Mouse (Mus musculus) heart, embryonic 12.5 days (tissue): ENCODE data around the gene Ogfod3. TPM values are rescaled to one million over a fixed set of nuclear protein-coding genes. Genes with fewer than 3 reads are reported as not detected.

Experiments
- ATAC-seq: fragments of 200-750 bp; cut with Nextera tagmentation; 2 replicates; pipeline ENCODE4 v1.8.0; 2017; ENCODE audit warnings: moderate TSS enrichment, moderate library complexity; ENCODE audit not compliant: insufficient number of reproducible peaks, low FRiP score
- H3K27ac ChIP-seq: fragments of 300-500 bp; sonication (generic); 2 replicates; pipeline ENCODE4 v1.5.1; 2016; ENCODE audit warnings: mild to moderate bottlenecking, moderate library complexity; ENCODE audit not compliant: poor library complexity, severe bottlenecking
- H3K27me3 ChIP-seq: fragments of 300-500 bp; sonication (generic); replicated peaks from 2 replicates; pipeline ENCODE4 v1.6.1; 2016; ENCODE audit warnings: mild to moderate bottlenecking, moderate library complexity
- H3K36me3 ChIP-seq: fragments of 300-500 bp; sonication (generic); 2 replicates; pipeline ENCODE4 v1.6.1; 2016; ENCODE audit warnings: mild to moderate bottlenecking, moderate library complexity
- H3K4me1 ChIP-seq: fragments of 300-500 bp; sonication (generic); replicated peaks from 2 replicates; pipeline ENCODE4 v1.6.1; 2016; ENCODE audit warnings: mild to moderate bottlenecking
- H3K4me2 ChIP-seq: fragments of 300-500 bp; sonication (generic); 2 replicates; pipeline ENCODE4 v1.6.1; 2016; ENCODE audit warnings: mild to moderate bottlenecking, moderate library complexity
- H3K4me3 ChIP-seq: fragments of 300-500 bp; sonication (generic); 2 replicates; pipeline ENCODE4 v1.5.1; 2016; ENCODE audit warnings: mild to moderate bottlenecking
- H3K9ac ChIP-seq: fragments of 300-500 bp; sonication (generic); 2 replicates; pipeline ENCODE4 v1.6.1; 2016; ENCODE audit warnings: mild to moderate bottlenecking, moderate library complexity
- H3K9me3 ChIP-seq: fragments of 300-500 bp; sonication (generic); replicated peaks from 2 replicates; pipeline ENCODE4 v1.6.1; 2016; ENCODE audit warnings: mild to moderate bottlenecking, moderate library complexity
- WGBS: fragments of 180-500 bp; shearing (Covaris S2); methylation state at CpG from one replicate; pipeline ENCODE4 v1.1.7; 2016; 5-methylcytosine and 5-hydroxymethylcytosine counted together
- polyA plus RNA-seq: library from polyadenylated mRNA; unstranded; fragments of >200 nt; fragmentation: Nextera tagmentation; extraction: Ambion mirVana; gene quantifications from 2 replicates; pipeline ENCODE4 v1.2.1, GENCODE M21; 2016

Ogfod3 gene
- polyA plus RNA-seq, 1 experiment from 2014 or later: 31.8 TPM

DNA sequence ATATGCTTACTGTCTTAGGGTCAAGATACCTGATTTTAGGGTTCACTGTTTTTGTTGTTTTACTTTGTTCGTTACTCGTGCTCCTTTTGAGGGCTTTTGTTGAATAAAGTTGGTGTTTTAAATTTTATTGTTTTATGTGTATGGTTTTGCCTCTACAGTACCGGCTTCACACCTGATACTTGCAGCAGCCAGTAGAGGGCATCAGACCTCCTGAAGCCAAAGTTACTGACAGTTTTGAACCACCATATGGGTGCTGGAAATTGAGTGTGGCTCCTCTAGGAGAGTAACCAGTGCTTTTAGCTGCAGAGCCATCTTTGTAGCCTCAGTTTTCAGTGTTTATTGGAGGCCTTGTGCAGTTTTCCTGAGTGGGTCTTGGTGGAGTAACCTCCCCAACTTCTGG lies 56.3 kb downstream of the Ogfod3 start:
- H3K9ac ChIP-seq: no peak overlapping the region
- H3K36me3 ChIP-seq: no peaks in the 10 kb centered on the region
- H3K27me3 ChIP-seq: 0 out of 2 replicates have a peak, but pooled peaks cover 5% of the 10 kb centered on the region
- 0 out of 2 replicates have a peak, but pooled peaks cover 4% of the 10 kb centered on the region for H3K4me1 ChIP-seq
- no peak overlapping the region for H3K27ac ChIP-seq
- no peak overlapping the region for H3K4me2 ChIP-seq
- WGBS: 74% methylated on average over 3 of the region's 3 CpGs
- ATAC-seq: no peak
- H3K4me3 ChIP-seq: no peak overlapping the region
- H3K9me3 ChIP-seq: no peaks in the 10 kb centered on the region

DNA sequence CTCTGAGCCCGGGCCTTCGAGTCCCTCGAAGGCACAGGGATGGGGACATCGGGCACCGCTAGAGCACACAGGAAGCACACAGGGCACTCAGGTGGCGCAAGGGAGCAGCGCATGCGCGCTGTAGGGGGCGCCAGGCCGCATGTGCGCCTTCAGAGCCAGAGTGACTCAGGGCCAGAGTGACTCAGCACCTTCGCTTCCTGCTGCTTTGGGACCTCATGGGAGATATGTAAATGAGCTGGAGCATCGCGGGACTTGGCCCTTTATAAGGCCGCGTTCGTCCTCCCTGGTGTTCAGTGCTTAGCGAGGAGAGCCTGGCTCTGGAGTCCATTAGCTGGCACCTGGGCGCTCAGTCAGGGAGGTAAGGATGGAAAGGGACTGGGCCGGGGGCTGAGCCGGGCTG lies 58.6 kb downstream of the Ogfod3 start, which contains the start of gene Tex19.1:
Gene Tex19.1 (plus strand): TSS at position 279 of the 400 bp plus-strand sequence.
- H3K4me1 ChIP-seq: 0 out of 2 replicates have a peak, but pooled peaks cover 4% of the 10 kb centered on the region
- no peak within 1 kb of the TSS for H3K9ac ChIP-seq
- no peaks in the 10 kb centered on the region for H3K9me3 ChIP-seq
- H3K27ac ChIP-seq: no peak within 1 kb of the TSS
- H3K36me3 ChIP-seq: no peaks in the 10 kb centered on the region
- 84% methylated on average over 22 of the region's 22 CpGs for WGBS
- ATAC-seq: no peak
- H3K27me3 ChIP-seq: no peaks in the 10 kb centered on the region
- no peak within 1 kb of the TSS for H3K4me2 ChIP-seq
- H3K4me3 ChIP-seq: no peak within 1 kb of the TSS

DNA sequence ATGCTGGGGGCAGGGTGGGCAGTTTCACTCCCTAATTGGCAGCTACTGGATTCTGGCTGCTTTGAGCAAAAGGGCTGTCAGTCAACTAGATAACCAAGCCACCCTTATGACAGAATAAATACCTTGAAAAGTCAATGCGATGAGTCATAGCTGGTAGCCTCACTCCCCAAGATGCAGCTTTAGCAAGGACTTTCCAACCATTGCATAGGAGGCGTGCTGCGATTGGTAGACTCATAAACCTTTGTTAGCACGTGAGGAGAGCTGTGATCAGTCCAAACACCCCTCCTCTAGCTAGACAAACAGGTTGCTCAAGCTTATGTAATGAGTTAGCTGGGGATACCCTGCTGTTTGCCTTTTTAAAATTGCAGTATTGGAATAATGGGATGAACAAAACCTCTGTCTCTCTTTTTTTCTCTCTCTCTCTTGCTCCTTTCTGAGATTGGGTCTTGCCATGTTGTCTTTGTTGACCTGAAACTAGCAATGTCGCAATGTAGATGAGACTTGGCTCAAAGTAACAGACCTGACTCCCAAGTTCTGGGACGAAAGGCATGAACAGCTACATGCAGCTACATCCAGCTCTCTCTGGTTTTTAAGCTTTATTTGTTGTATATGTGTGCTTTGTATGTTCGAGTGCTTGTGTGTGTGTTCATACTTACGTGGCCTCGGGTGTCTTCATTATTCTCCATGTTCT lies 61.0 kb downstream of the Ogfod3 start:
- ATAC-seq: no peak
- Histone ChIP-seq H3K4me2 (no peak overlapping the region), H3K4me1 (no peaks in the 10 kb centered on the region), H3K27me3 (no peaks in the 10 kb centered on the region; the same call in 1 of the 2 replicates), H3K9me3 (no peaks in the 10 kb centered on the region), H3K4me3 (no peak overlapping the region), H3K27ac (no peak overlapping the region), H3K9ac (no peak overlapping the region), H3K36me3 (no peaks in the 10 kb centered on the region)
- 75% methylated on average over 9 of the region's 9 CpGs for WGBS

DNA sequence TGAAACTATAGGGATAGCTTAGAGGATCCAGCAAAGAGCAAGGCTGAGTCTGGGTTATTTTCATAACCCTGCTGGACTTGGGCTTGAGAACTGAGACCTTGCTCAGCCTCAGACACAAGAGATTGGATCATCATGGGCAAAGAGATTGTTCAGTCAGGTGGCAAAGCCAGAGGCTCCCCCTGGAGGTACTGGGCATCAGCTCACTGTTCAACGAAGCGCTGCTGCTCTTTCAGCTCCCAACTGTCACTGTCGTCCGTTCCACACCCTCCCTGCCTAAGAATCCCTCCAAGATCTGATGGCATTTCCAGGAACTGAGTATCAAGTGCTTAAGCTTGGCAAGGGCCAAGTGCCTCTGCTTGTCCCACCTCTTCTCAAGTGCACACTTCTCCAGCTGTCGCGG lies 65.8 kb downstream of the Ogfod3 start:
- Histone ChIP-seq H3K27me3 (peaks cover 9% of the 10 kb centered on the region), H3K9ac (no peak overlapping the region), H3K9me3 (no peaks in the 10 kb centered on the region), H3K4me2 (no peak overlapping the region), H3K4me3 (no peak overlapping the region), H3K4me1 (0 out of 2 replicates have a peak, but pooled peaks cover 4% of the 10 kb centered on the region), H3K27ac (no peak overlapping the region), H3K36me3 (no peaks in the 10 kb centered on the region)
- ATAC-seq: no peak
- 37% methylated on average over 6 of the region's 6 CpGs for WGBS

DNA sequence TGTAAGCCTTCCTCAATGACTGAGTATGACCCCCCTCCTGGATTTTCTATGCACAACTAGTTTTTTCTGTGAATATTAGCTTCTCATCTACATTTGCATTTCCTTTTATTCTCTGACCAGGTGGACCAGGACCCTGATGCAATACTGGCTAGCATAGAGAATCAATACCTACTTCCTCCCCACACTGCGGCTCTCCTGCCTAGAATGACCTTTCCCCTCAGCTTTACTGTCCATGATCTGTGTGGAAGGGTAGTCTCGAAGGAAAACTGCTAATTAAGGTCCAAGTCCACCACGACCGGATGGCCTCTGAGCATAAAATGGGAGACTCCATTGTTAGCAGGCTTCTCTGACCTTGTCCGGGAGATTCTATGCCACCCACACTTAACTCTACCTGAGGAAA lies 66.8 kb downstream of the Ogfod3 start:
- ATAC-seq: no peak
- WGBS: 85% methylated on average over 5 of the region's 5 CpGs

DNA sequence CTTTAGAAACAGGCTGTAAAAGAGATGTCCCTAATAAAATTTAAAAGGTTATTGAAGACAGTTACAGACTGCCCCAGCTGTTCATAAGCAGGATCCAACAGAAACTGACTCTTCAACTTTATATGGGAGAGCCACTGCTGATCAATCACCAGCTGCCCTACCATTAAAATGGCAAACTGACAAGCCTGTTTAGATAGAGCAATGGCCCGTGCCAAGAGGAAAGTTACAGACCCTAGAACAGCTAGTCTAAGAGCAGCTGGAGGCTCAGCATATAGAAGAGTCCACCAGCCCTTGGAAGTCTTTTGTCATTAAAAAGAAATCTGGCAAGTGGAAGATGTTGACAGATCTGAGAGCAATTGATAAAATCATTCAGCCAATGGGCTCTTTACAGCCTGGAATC lies 69.9 kb downstream of the Ogfod3 start:
- H3K9me3 ChIP-seq: no peaks in the 10 kb centered on the region
- peaks cover 9% of the 10 kb centered on the region; the same call in 1 of the 2 replicates for H3K27me3 ChIP-seq
- no peak overlapping the region for H3K4me3 ChIP-seq
- no peak overlapping the region for H3K27ac ChIP-seq
- no peak for ATAC-seq
- no peak overlapping the region for H3K4me2 ChIP-seq
- H3K9ac ChIP-seq: no peak overlapping the region
- H3K36me3 ChIP-seq: no peaks in the 10 kb centered on the region
- WGBS: 33% methylated on average over 1 of the region's 1 CpGs
- H3K4me1 ChIP-seq: 0 out of 2 replicates have a peak, but pooled peaks cover 4% of the 10 kb centered on the region

More for the DNA sequence above, 66.8 kb downstream of the Ogfod3 start:
- peaks cover 9% of the 10 kb centered on the region for H3K27me3 ChIP-seq
- no peaks in the 10 kb centered on the region for H3K36me3 ChIP-seq
- H3K9ac ChIP-seq: no peak overlapping the region
- no peak overlapping the region for H3K27ac ChIP-seq
- no peak overlapping the region for H3K4me3 ChIP-seq
- 0 out of 2 replicates have a peak, but pooled peaks cover 4% of the 10 kb centered on the region for H3K4me1 ChIP-seq
- H3K9me3 ChIP-seq: no peaks in the 10 kb centered on the region
- H3K4me2 ChIP-seq: no peak overlapping the region

DNA sequence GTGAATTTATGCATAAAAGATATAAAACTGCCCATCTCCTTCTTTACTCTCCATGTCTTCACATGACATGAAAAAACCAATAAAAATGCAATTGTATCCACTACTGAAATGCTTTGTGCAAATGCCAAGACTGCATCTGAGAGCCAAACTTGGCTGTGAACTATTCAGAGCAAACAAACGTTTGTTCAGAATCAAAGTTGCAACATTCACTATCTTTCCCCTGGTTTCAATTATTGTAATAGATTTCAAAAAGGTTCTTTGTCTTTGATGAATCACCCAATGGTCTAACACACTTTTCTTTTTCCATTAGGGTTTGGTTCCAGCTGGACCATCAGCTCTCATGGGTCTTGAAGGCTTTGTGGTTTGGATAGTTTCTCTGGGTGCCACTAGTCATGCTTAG lies 74.9 kb downstream of the Ogfod3 start:
- WGBS: 65% methylated on average over 1 of the region's 1 CpGs

More for the DNA sequence above, 74.9 kb downstream of the Ogfod3 start:
- Histone ChIP-seq H3K4me2 (no peak overlapping the region), H3K36me3 (no peaks in the 10 kb centered on the region), H3K9ac (no peak overlapping the region), H3K4me3 (no peak overlapping the region), H3K27ac (no peak overlapping the region), H3K9me3 (no peaks in the 10 kb centered on the region), H3K4me1 (peaks cover 7% of the 10 kb centered on the region), H3K27me3 (no peaks in the 10 kb centered on the region)
- no peak for ATAC-seq

Other genes with a start within 250 kb of the Ogfod3 start
- 94.7 and 95.4 TPM in 2 replicates for gene Csnk1d, start 213.4 kb downstream of the Ogfod3 start, polyA plus RNA-seq
- gene Cd7, start 165.3 kb downstream of the Ogfod3 start, polyA plus RNA-seq: not detected in 2 replicates
- gene Sectm1b, start 141.1 kb downstream of the Ogfod3 start, polyA plus RNA-seq: not detected in 2 replicates
- not detected in 2 replicates for gene Sectm1a, start 123.5 kb downstream of the Ogfod3 start, polyA plus RNA-seq
- not detected in 2 replicates for gene Tex19.2, start 86.0 kb downstream of the Ogfod3 start, polyA plus RNA-seq
- 0.15 and 0.54 TPM in 2 replicates for gene Tex19.1, start 58.6 kb downstream of the Ogfod3 start, polyA plus RNA-seq
- not detected in 2 replicates for gene Uts2r, start 44.4 kb downstream of the Ogfod3 start, polyA plus RNA-seq
- gene Hexdc, start 278 bp downstream of the Ogfod3 start, polyA plus RNA-seq: 7.8 and 8.4 TPM in 2 replicates
- gene Cybc1, start 24.6 kb upstream of the Ogfod3 start, polyA plus RNA-seq: 22.6 and 23.3 TPM in 2 replicates
- gene Narf, start 32.5 kb upstream of the Ogfod3 start, polyA plus RNA-seq: 47.3 and 56.8 TPM in 2 replicates
- gene Foxk2, start 55.3 kb upstream of the Ogfod3 start, polyA plus RNA-seq: 6.0 and 7.1 TPM in 2 replicates
- 69.9 and 71.2 TPM in 2 replicates for gene Wdr45b, start 149.7 kb upstream of the Ogfod3 start, polyA plus RNA-seq
- 3.8 and 4.4 TPM in 2 replicates for gene Rab40b, start 183.5 kb upstream of the Ogfod3 start, polyA plus RNA-seq
- gene Fn3krp, start 216.7 kb upstream of the Ogfod3 start, polyA plus RNA-seq: 4.1 and 4.3 TPM in 2 replicates
- 6.2 TPM in 2 replicates for gene Fn3k, start 230.2 kb upstream of the Ogfod3 start, polyA plus RNA-seq
- 24.4 and 26.6 TPM in 2 replicates for gene Tbcd, start 247.2 kb upstream of the Ogfod3 start, polyA plus RNA-seq